Mouse (Mus musculus): ENCODE measurements around the gene Tshr. TPM values are rescaled to one million over a fixed set of nuclear protein-coding genes. Genes with fewer than 3 reads are reported as not detected.
"Not testable (repeated sequence)": the region's sequence is repeated elsewhere in the genome, so short reads cannot be mapped to it uniquely, and the experiment has no call there.

Gene Tshr
- polyA plus RNA-seq, 1 experiment from 2014 or later = 0.73 TPM

- Histone ChIP-seq H3K27me3 (ENCODE audit: control insufficient read depth, insufficient read depth, low read length) (no peaks in the 10 kb centered on the region), H3K9me3 (ENCODE audit: control insufficient read depth, low read length) (no peaks in the 10 kb centered on the region), H3K4me1 (ENCODE audit: control insufficient read depth, insufficient read depth, low read length) (no peaks in the 10 kb centered on the region), H3K36me3 (ENCODE audit: control insufficient read depth, insufficient read depth, low read length) (no peaks in the 10 kb centered on the region), H3K27ac (ENCODE audit: low read depth, low read length) (no peak overlapping the region), H3K4me3 (ENCODE audit: low read length) (no peak overlapping the region), H3K4me2 (replicated peaks; ENCODE audit: low read depth, low read length) (no peak overlapping the region), H3K9ac (ENCODE audit: low read depth, low read length) (no peak overlapping the region)
- 81% methylated on average over 6 of the region's 6 CpGs for WGBS
- no peak for ATAC-seq (ENCODE audit: low FRiP score, low TSS enrichment)
Observed at GRCm38 (mm10) chr12:91534514-91534913, 150.2 kb downstream of the Tshr start.

GRCm38 (mm10) chr12:91540202-91540601 lies 155.8 kb downstream of the Tshr start:
- H3K4me2 ChIP-seq (replicated peaks; ENCODE audit: low read depth, low read length) = no peak overlapping the region
- 74% methylated on average over 7 of the region's 7 CpGs for WGBS
- no peak overlapping the region for H3K27ac ChIP-seq (ENCODE audit: low read depth, low read length)
- H3K4me1 ChIP-seq (ENCODE audit: control insufficient read depth, insufficient read depth, low read length) = no peaks in the 10 kb centered on the region
- H3K36me3 ChIP-seq (ENCODE audit: control insufficient read depth, insufficient read depth, low read length) = no peaks in the 10 kb centered on the region
- H3K9me3 ChIP-seq (ENCODE audit: control insufficient read depth, low read length) = no peaks in the 10 kb centered on the region
- H3K27me3 ChIP-seq (ENCODE audit: control insufficient read depth, insufficient read depth, low read length) = no peaks in the 10 kb centered on the region
- no peak overlapping the region for H3K9ac ChIP-seq (ENCODE audit: low read depth, low read length)
- no peak overlapping the region for H3K4me3 ChIP-seq (ENCODE audit: low read length)
- no peak for ATAC-seq (ENCODE audit: low FRiP score, low TSS enrichment)

GRCm38 (mm10) chr12:91549471-91549870 lies 165.1 kb downstream of the Tshr start:
- Histone ChIP-seq H3K27me3 (ENCODE audit: control insufficient read depth, insufficient read depth, low read length) (no peaks in the 10 kb centered on the region), H3K4me3 (ENCODE audit: low read length) (no peak overlapping the region), H3K4me2 (replicated peaks; ENCODE audit: low read depth, low read length) (no peak overlapping the region), H3K9ac (ENCODE audit: low read depth, low read length) (no peak overlapping the region), H3K27ac (ENCODE audit: low read depth, low read length) (no peak overlapping the region), H3K36me3 (ENCODE audit: control insufficient read depth, insufficient read depth, low read length) (no peaks in the 10 kb centered on the region), H3K9me3 (ENCODE audit: control insufficient read depth, low read length) (no peaks in the 10 kb centered on the region), H3K4me1 (ENCODE audit: control insufficient read depth, insufficient read depth, low read length) (no peaks in the 10 kb centered on the region)
- ATAC-seq (ENCODE audit: low FRiP score, low TSS enrichment) = peak; percentile 63; the same call in 1 of the 2 replicates
- 53% methylated on average over 9 of the region's 9 CpGs for WGBS

GRCm38 (mm10) chr12:91551773-91552526 lies 167.6 kb downstream of the Tshr start:
- H3K36me3 ChIP-seq (ENCODE audit: control insufficient read depth, insufficient read depth, low read length) = peaks cover under 1% of the 10 kb centered on the region; the same call in 1 of the 2 replicates
- no peaks in the 10 kb centered on the region for H3K4me1 ChIP-seq (ENCODE audit: control insufficient read depth, insufficient read depth, low read length)
- H3K27me3 ChIP-seq (ENCODE audit: control insufficient read depth, insufficient read depth, low read length) = no peaks in the 10 kb centered on the region
- WGBS = 77% methylated on average over 19 of the region's 19 CpGs
- H3K9ac ChIP-seq (ENCODE audit: low read depth, low read length) = no peak overlapping the region
- no peaks in the 10 kb centered on the region for H3K9me3 ChIP-seq (ENCODE audit: control insufficient read depth, low read length)
- H3K4me3 ChIP-seq (ENCODE audit: low read length) = no peak overlapping the region
- ATAC-seq (ENCODE audit: low FRiP score, low TSS enrichment) = peak; percentile 69; the same call in 1 of the 2 replicates
- no peak overlapping the region for H3K4me2 ChIP-seq (replicated peaks; ENCODE audit: low read depth, low read length)
- no peak overlapping the region for H3K27ac ChIP-seq (ENCODE audit: low read depth, low read length)

GRCm38 (mm10) chr12:91557358-91558005 lies 173.1 kb downstream of the Tshr start:
- peak; percentile 86 for ATAC-seq (ENCODE audit: low FRiP score, low TSS enrichment)
- H3K27ac ChIP-seq (ENCODE audit: low read depth, low read length); H3K9me3 ChIP-seq (ENCODE audit: control insufficient read depth, low read length); H3K27me3 ChIP-seq (ENCODE audit: control insufficient read depth, insufficient read depth, low read length); H3K4me1 ChIP-seq (ENCODE audit: control insufficient read depth, insufficient read depth, low read length); H3K4me2 ChIP-seq (replicated peaks; ENCODE audit: low read depth, low read length); H3K4me3 ChIP-seq (ENCODE audit: low read length); H3K9ac ChIP-seq (ENCODE audit: low read depth, low read length): not testable (repeated sequence)
- peaks cover 23% of the 10 kb centered on the region for H3K36me3 ChIP-seq (ENCODE audit: control insufficient read depth, insufficient read depth, low read length)
- 82% methylated on average over 8 of the region's 8 CpGs for WGBS

GRCm38 (mm10) chr12:91558152-91558551 lies 173.8 kb downstream of the Tshr start:
- 100% methylated on average over 4 of the region's 4 CpGs for WGBS
- ATAC-seq (ENCODE audit: low FRiP score, low TSS enrichment); H3K27ac ChIP-seq (ENCODE audit: low read depth, low read length); H3K4me1 ChIP-seq (ENCODE audit: control insufficient read depth, insufficient read depth, low read length); H3K9me3 ChIP-seq (ENCODE audit: control insufficient read depth, low read length); H3K27me3 ChIP-seq (ENCODE audit: control insufficient read depth, insufficient read depth, low read length); H3K4me3 ChIP-seq (ENCODE audit: low read length); H3K9ac ChIP-seq (ENCODE audit: low read depth, low read length); H3K4me2 ChIP-seq (replicated peaks; ENCODE audit: low read depth, low read length): not testable (repeated sequence)
- H3K36me3 ChIP-seq (ENCODE audit: control insufficient read depth, insufficient read depth, low read length) = peaks cover 30% of the 10 kb centered on the region

GRCm38 (mm10) chr12:91567145-91567544 lies 182.8 kb downstream of the Tshr start:
- whole genome bisulfite sequencing = 95% methylated on average over 4 of the region's 4 CpGs
- Histone ChIP-seq H3K4me2 (replicated peaks; ENCODE audit: low read depth, low read length) (no peak overlapping the region), H3K4me3 (ENCODE audit: low read length) (no peak overlapping the region), H3K4me1 (ENCODE audit: control insufficient read depth, insufficient read depth, low read length) (no peaks in the 10 kb centered on the region), H3K27me3 (ENCODE audit: control insufficient read depth, insufficient read depth, low read length) (no peaks in the 10 kb centered on the region), H3K9me3 (ENCODE audit: control insufficient read depth, low read length) (no peaks in the 10 kb centered on the region), H3K9ac (ENCODE audit: low read depth, low read length) (no peak overlapping the region), H3K36me3 (ENCODE audit: control insufficient read depth, insufficient read depth, low read length) (peaks cover 87% of the 10 kb centered on the region), H3K27ac (ENCODE audit: low read depth, low read length) (no peak overlapping the region)
- no peak for ATAC-seq (ENCODE audit: low FRiP score, low TSS enrichment)

- Histone ChIP-seq H3K4me2 (replicated peaks; ENCODE audit: low read depth, low read length) (no peak overlapping the region), H3K27me3 (ENCODE audit: control insufficient read depth, insufficient read depth, low read length) (no peaks in the 10 kb centered on the region), H3K27ac (ENCODE audit: low read depth, low read length) (no peak overlapping the region), H3K36me3 (ENCODE audit: control insufficient read depth, insufficient read depth, low read length) (peaks cover 87% of the 10 kb centered on the region), H3K4me3 (ENCODE audit: low read length) (no peak overlapping the region), H3K9me3 (ENCODE audit: control insufficient read depth, low read length) (no peaks in the 10 kb centered on the region), H3K9ac (ENCODE audit: low read depth, low read length) (no peak overlapping the region), H3K4me1 (ENCODE audit: control insufficient read depth, insufficient read depth, low read length) (no peaks in the 10 kb centered on the region)
- WGBS = 87% methylated on average over 3 of the region's 3 CpGs
- ATAC-seq (ENCODE audit: low FRiP score, low TSS enrichment) = no peak
Observed at GRCm38 (mm10) chr12:91569255-91569654, 184.9 kb downstream of the Tshr start.

- Histone ChIP-seq H3K36me3 (ENCODE audit: control insufficient read depth, insufficient read depth, low read length) (peaks cover 84% of the 10 kb centered on the region), H3K4me1 (ENCODE audit: control insufficient read depth, insufficient read depth, low read length) (no peaks in the 10 kb centered on the region), H3K4me3 (ENCODE audit: low read length) (no peak overlapping the region), H3K9ac (ENCODE audit: low read depth, low read length) (no peak overlapping the region), H3K9me3 (ENCODE audit: control insufficient read depth, low read length) (no peaks in the 10 kb centered on the region), H3K27me3 (ENCODE audit: control insufficient read depth, insufficient read depth, low read length) (no peaks in the 10 kb centered on the region), H3K27ac (ENCODE audit: low read depth, low read length) (no peak overlapping the region), H3K4me2 (replicated peaks; ENCODE audit: low read depth, low read length) (no peak overlapping the region)
- WGBS = 92% methylated on average over 2 of the region's 2 CpGs
- no peak for ATAC-seq (ENCODE audit: low FRiP score, low TSS enrichment)
Observed at GRCm38 (mm10) chr12:91571708-91572107, 187.3 kb downstream of the Tshr start.

Data from kidney, embryonic 14.5 days (tissue).